Mouse (Mus musculus): ENCODE measurements around the gene Skap1. TPM values are rescaled to one million over a fixed set of nuclear protein-coding genes. Genes with fewer than 3 reads are reported as not detected.
A peak's percentile ranks its signal among the peaks of the same experiment; 100 is the strongest.

Skap1 gene
- polyA plus RNA-seq, 1 experiment from 2014 or later: 0.23 TPM

- Histone ChIP-seq H3K4me2 (ENCODE audit: low read length) (no peak overlapping the region), H3K9ac (ENCODE audit: low read length) (no peak overlapping the region), H3K27me3 (ENCODE audit: control insufficient read depth, insufficient read depth, low read length) (no peaks in the 10 kb centered on the region), H3K36me3 (ENCODE audit: control insufficient read depth, insufficient read depth, low read length) (peaks cover 29% of the 10 kb centered on the region), H3K4me1 (ENCODE audit: control insufficient read depth in 2 of 2, insufficient read depth in 2 of 2, low read length in 2 of 2) (peaks cover 0 to 2% of the 10 kb centered on the region in 2 experiments; a peak in 2 of 4 replicates), H3K27ac (replicated peaks in 1 of 2; ENCODE audit: control insufficient read depth in 1 of 2, insufficient read depth in 1 of 2, low read depth in 2 of 2, low read length in 2 of 2) (peak overlapping the region; percentile 42 to 43; a peak in 3 of 4 replicates), H3K4me3 (ENCODE audit: control insufficient read depth in 1 of 2, insufficient read depth in 1 of 2, low read depth in 1 of 2, low read length in 2 of 2) (no peak overlapping the region), H3K9me3 (ENCODE audit: control insufficient read depth, low read length) (no peaks in the 10 kb centered on the region)
- ATAC-seq (ENCODE audit: insufficient number of reproducible peaks, insufficient read depth, low FRiP score, low read depth): 0 out of 2 replicates have a peak, but pooled peaks have one; percentile 32
- whole genome bisulfite sequencing: 59% methylated on average over 7 of the region's 7 CpGs
Measured at GRCm38 (mm10) chr11:96765645-96766044, 301.3 kb downstream of the Skap1 start.

DNA sequence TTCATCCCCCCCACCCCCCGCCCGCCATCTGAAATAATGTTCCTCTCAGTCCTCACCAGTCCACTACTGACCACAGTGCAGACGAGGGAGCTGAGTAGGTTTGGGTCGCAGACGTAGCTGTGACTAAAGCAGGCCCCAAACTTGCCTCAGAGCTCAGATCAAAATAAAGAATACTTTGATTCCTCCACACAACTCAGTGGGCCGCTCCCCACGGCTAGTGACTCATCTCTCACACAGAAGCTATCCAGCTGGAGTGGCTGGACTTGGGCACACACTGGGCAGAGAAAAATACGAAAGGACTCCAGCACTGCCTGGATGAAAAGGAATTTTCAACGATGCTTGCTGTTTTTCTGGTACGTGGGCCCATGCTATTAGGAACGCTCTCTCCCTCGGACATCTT lies 302.2 kb downstream of the Skap1 start:
- no peaks in the 10 kb centered on the region for H3K27me3 ChIP-seq (ENCODE audit: control insufficient read depth, insufficient read depth, low read length)
- no peaks in the 10 kb centered on the region for H3K9me3 ChIP-seq (ENCODE audit: control insufficient read depth, low read length)
- WGBS: 76% methylated on average over 12 of the region's 12 CpGs
- no peak overlapping the region for H3K4me3 ChIP-seq (ENCODE audit: control insufficient read depth in 1 of 2, insufficient read depth in 1 of 2, low read depth in 1 of 2, low read length in 2 of 2)
- no peak for ATAC-seq (ENCODE audit: insufficient number of reproducible peaks, insufficient read depth, low FRiP score, low read depth)
- H3K4me2 ChIP-seq (ENCODE audit: low read length): no peak overlapping the region
- no peak overlapping the region for H3K9ac ChIP-seq (ENCODE audit: low read length)
- H3K36me3 ChIP-seq (ENCODE audit: control insufficient read depth, insufficient read depth, low read length): peaks cover 38% of the 10 kb centered on the region
- H3K27ac ChIP-seq (replicated peaks in 1 of 2; ENCODE audit: control insufficient read depth in 1 of 2, insufficient read depth in 1 of 2, low read depth in 2 of 2, low read length in 2 of 2): no peak overlapping the region
- peaks cover 0 to 2% of the 10 kb centered on the region in 2 experiments; a peak in 2 of 4 replicates for H3K4me1 ChIP-seq (ENCODE audit: control insufficient read depth in 2 of 2, insufficient read depth in 2 of 2, low read length in 2 of 2)

DNA sequence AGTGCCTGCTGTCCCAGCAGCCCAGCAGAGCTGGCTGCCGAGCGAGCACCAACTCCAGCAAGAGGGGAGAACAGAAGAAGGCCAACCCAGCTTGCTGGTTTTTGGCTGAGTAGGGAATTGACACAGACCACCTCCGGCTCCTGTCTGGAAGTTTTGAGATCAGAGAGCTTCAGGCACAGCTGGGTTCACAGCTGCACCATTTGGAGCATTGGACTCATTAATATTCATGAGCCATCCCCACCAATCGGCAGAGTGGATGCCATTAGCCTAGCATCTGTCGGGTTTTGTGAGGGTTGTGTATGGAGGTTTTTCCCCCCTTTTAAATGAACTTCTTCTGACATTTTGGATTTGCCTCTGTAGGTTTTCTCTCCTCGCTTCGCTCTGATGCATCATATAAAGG lies 302.7 kb downstream of the Skap1 start:
- peaks cover 0 to 2% of the 10 kb centered on the region in 2 experiments; a peak in 2 of 4 replicates for H3K4me1 ChIP-seq (ENCODE audit: control insufficient read depth in 2 of 2, insufficient read depth in 2 of 2, low read length in 2 of 2)
- H3K27ac ChIP-seq (replicated peaks in 1 of 2; ENCODE audit: control insufficient read depth in 1 of 2, insufficient read depth in 1 of 2, low read depth in 2 of 2, low read length in 2 of 2): no peak overlapping the region
- 54% methylated on average over 7 of the region's 7 CpGs for WGBS

DNA sequence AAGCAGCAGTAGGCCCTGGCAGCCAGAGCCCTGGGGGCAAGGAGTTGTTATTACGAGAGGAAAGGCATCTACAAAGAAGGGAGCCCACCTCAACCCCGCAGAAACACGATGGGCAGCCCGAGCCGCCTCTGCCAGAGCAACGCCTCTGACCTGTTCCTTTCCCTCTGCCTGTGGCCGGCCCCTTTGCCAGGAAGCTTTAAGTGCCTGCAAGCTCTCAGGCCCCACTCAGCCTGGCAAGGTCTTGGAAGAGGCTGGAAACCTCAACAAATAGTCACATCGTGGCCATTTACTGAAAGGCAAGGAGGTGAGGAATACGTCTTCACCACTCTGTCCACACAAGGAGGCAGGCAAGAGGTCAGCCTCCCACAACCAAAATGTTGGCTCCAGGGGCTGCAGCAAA lies 303.8 kb downstream of the Skap1 start:
- WGBS: 59% methylated on average over 9 of the region's 9 CpGs
- no peak for ATAC-seq (ENCODE audit: insufficient number of reproducible peaks, insufficient read depth, low FRiP score, low read depth)
- no peak overlapping the region for H3K4me3 ChIP-seq (ENCODE audit: control insufficient read depth in 1 of 2, insufficient read depth in 1 of 2, low read depth in 1 of 2, low read length in 2 of 2)
- H3K4me1 ChIP-seq (ENCODE audit: control insufficient read depth in 2 of 2, insufficient read depth in 2 of 2, low read length in 2 of 2): peaks cover 0 to 2% of the 10 kb centered on the region in 2 experiments; a peak in 2 of 4 replicates
- no peak overlapping the region for H3K9ac ChIP-seq (ENCODE audit: low read length)
- no peaks in the 10 kb centered on the region for H3K27me3 ChIP-seq (ENCODE audit: control insufficient read depth, insufficient read depth, low read length)
- no peak overlapping the region for H3K27ac ChIP-seq (replicated peaks in 1 of 2; ENCODE audit: control insufficient read depth in 1 of 2, insufficient read depth in 1 of 2, low read depth in 2 of 2, low read length in 2 of 2)
- no peaks in the 10 kb centered on the region for H3K9me3 ChIP-seq (ENCODE audit: control insufficient read depth, low read length)
- no peak overlapping the region for H3K4me2 ChIP-seq (ENCODE audit: low read length)
- H3K36me3 ChIP-seq (ENCODE audit: control insufficient read depth, insufficient read depth, low read length): peaks cover 55% of the 10 kb centered on the region

More for the DNA sequence above, 302.7 kb downstream of the Skap1 start:
- ATAC-seq (ENCODE audit: insufficient number of reproducible peaks, insufficient read depth, low FRiP score, low read depth): no peak
- Histone ChIP-seq H3K9ac (ENCODE audit: low read length) (no peak overlapping the region), H3K9me3 (ENCODE audit: control insufficient read depth, low read length) (no peaks in the 10 kb centered on the region), H3K36me3 (ENCODE audit: control insufficient read depth, insufficient read depth, low read length) (peaks cover 44% of the 10 kb centered on the region), H3K4me3 (ENCODE audit: control insufficient read depth in 1 of 2, insufficient read depth in 1 of 2, low read depth in 1 of 2, low read length in 2 of 2) (no peak overlapping the region), H3K4me2 (ENCODE audit: low read length) (no peak overlapping the region), H3K27me3 (ENCODE audit: control insufficient read depth, insufficient read depth, low read length) (no peaks in the 10 kb centered on the region)

GRCm38 (mm10) chr11:96771274-96771975 lies 307.0 kb downstream of the Skap1 start:
- H3K27me3 ChIP-seq (ENCODE audit: control insufficient read depth, insufficient read depth, low read length): no peaks in the 10 kb centered on the region
- ATAC-seq (ENCODE audit: insufficient number of reproducible peaks, insufficient read depth, low FRiP score, low read depth): no peak
- H3K36me3 ChIP-seq (ENCODE audit: control insufficient read depth, insufficient read depth, low read length): peaks cover 60% of the 10 kb centered on the region
- no peaks in the 10 kb centered on the region for H3K9me3 ChIP-seq (ENCODE audit: control insufficient read depth, low read length)
- no peak overlapping the region for H3K4me3 ChIP-seq (ENCODE audit: control insufficient read depth in 1 of 2, insufficient read depth in 1 of 2, low read depth in 1 of 2, low read length in 2 of 2)
- WGBS: 95% methylated on average over 9 of the region's 9 CpGs
- H3K4me1 ChIP-seq (ENCODE audit: control insufficient read depth in 2 of 2, insufficient read depth in 2 of 2, low read length in 2 of 2): peaks cover 0 to 2% of the 10 kb centered on the region in 2 experiments; a peak in 2 of 4 replicates
- no peak overlapping the region for H3K4me2 ChIP-seq (ENCODE audit: low read length)
- no peak overlapping the region for H3K27ac ChIP-seq (replicated peaks in 1 of 2; ENCODE audit: control insufficient read depth in 1 of 2, insufficient read depth in 1 of 2, low read depth in 2 of 2, low read length in 2 of 2)
- no peak overlapping the region for H3K9ac ChIP-seq (ENCODE audit: low read length)

DNA sequence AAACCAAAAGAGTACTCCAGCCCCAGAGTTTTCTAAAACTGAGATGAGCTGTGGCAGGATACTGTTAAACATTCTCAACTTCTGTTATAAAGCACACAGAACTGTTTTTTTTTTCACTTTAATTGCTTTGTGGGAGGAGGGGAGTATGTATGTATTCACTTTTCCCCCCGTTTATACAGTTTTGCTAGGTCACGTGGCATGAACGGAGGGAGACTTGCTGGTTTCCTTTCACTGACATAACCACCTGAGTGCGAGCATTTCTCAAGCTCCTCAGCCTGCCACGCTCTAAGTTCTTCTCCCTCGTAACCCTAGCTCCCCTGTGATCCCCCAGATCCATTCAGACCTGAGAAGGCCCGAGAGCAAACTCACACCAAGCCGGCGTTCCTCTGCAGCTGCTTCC lies 308.0 kb downstream of the Skap1 start:
- no peak overlapping the region for H3K4me3 ChIP-seq (ENCODE audit: control insufficient read depth in 1 of 2, insufficient read depth in 1 of 2, low read depth in 1 of 2, low read length in 2 of 2)
- H3K9me3 ChIP-seq (ENCODE audit: control insufficient read depth, low read length): no peaks in the 10 kb centered on the region
- no peak for ATAC-seq (ENCODE audit: insufficient number of reproducible peaks, insufficient read depth, low FRiP score, low read depth)
- H3K9ac ChIP-seq (ENCODE audit: low read length): no peak overlapping the region
- H3K27ac ChIP-seq (replicated peaks in 1 of 2; ENCODE audit: control insufficient read depth in 1 of 2, insufficient read depth in 1 of 2, low read depth in 2 of 2, low read length in 2 of 2): no peak overlapping the region
- peaks cover 3 to 9% of the 10 kb centered on the region in 2 experiments; a peak in 3 of 4 replicates for H3K4me1 ChIP-seq (ENCODE audit: control insufficient read depth in 2 of 2, insufficient read depth in 2 of 2, low read length in 2 of 2)
- WGBS: 89% methylated on average over 9 of the region's 9 CpGs
- peaks cover 56% of the 10 kb centered on the region for H3K36me3 ChIP-seq (ENCODE audit: control insufficient read depth, insufficient read depth, low read length)
- H3K27me3 ChIP-seq (ENCODE audit: control insufficient read depth, insufficient read depth, low read length): no peaks in the 10 kb centered on the region
- H3K4me2 ChIP-seq (ENCODE audit: low read length): no peak overlapping the region

GRCm38 (mm10) chr11:96774536-96774935 lies 310.1 kb downstream of the Skap1 start:
- Histone ChIP-seq H3K9me3 (ENCODE audit: control insufficient read depth, low read length) (no peaks in the 10 kb centered on the region), H3K36me3 (ENCODE audit: control insufficient read depth, insufficient read depth, low read length) (peaks cover 42% of the 10 kb centered on the region), H3K27me3 (ENCODE audit: control insufficient read depth, insufficient read depth, low read length) (no peaks in the 10 kb centered on the region), H3K4me1 (ENCODE audit: control insufficient read depth in 2 of 2, insufficient read depth in 2 of 2, low read length in 2 of 2) (peaks cover 3 to 9% of the 10 kb centered on the region in 2 experiments; a peak in 3 of 4 replicates), H3K9ac (ENCODE audit: low read length) (no peak overlapping the region), H3K4me2 (ENCODE audit: low read length) (no peak overlapping the region), H3K27ac (replicated peaks in 1 of 2; ENCODE audit: control insufficient read depth in 1 of 2, insufficient read depth in 1 of 2, low read depth in 2 of 2, low read length in 2 of 2) (no peak overlapping the region), H3K4me3 (ENCODE audit: control insufficient read depth in 1 of 2, insufficient read depth in 1 of 2, low read depth in 1 of 2, low read length in 2 of 2) (no peak overlapping the region)
- WGBS: 84% methylated on average over 3 of the region's 3 CpGs
- no peak for ATAC-seq (ENCODE audit: insufficient number of reproducible peaks, insufficient read depth, low FRiP score, low read depth)
